Mouse (Mus musculus) stomach, embryonic 16.5 days (tissue): Measurements from ENCODE around the gene Ebf3. TPM values are rescaled to one million over a fixed set of nuclear protein-coding genes. Genes with fewer than 3 reads are reported as not detected.

Experiments
- ATAC-seq: fragments of 200-750 bp; cut with Nextera tagmentation; 2 replicates; pipeline ENCODE4 v1.8.0; 2017; ENCODE audit warnings: moderate number of reproducible peaks, moderate TSS enrichment; ENCODE audit not compliant: insufficient read depth, low FRiP score
- H3K27ac ChIP-seq: fragments of 300-500 bp; sonication (generic); 2 replicates; pipeline ENCODE4 v1.5.1; 2014; ENCODE audit warnings: low read length
- H3K27me3 ChIP-seq: fragments of 300-500 bp; sonication (generic); 2 replicates; pipeline ENCODE4 v1.6.1; 2014; ENCODE audit warnings: low read length, control low read depth, mixed read lengths; ENCODE audit not compliant: control insufficient read depth, insufficient read depth
- H3K36me3 ChIP-seq: fragments of 300-500 bp; sonication (generic); 2 replicates; pipeline ENCODE4 v1.6.1; 2014; ENCODE audit warnings: low read length; ENCODE audit not compliant: control insufficient read depth, insufficient read depth
- H3K4me1 ChIP-seq: fragments of 300-500 bp; sonication (generic); 2 replicates; pipeline ENCODE4 v1.6.1; 2014; ENCODE audit warnings: low read length, control low read depth, mixed read lengths; ENCODE audit not compliant: control insufficient read depth, insufficient read depth
- H3K4me2 ChIP-seq: fragments of 300-500 bp; sonication (generic); 2 replicates; pipeline ENCODE4 v1.6.1; 2014; ENCODE audit warnings: low read depth, low read length, mixed read lengths
- H3K4me3 ChIP-seq: fragments of 300-500 bp; sonication (generic); replicated peaks from 2 replicates; pipeline ENCODE4 v1.5.1; 2014; ENCODE audit warnings: mild to moderate bottlenecking, low read length
- H3K9ac ChIP-seq: fragments of 300-500 bp; sonication (generic); 2 replicates; pipeline ENCODE4 v1.6.1; 2014; ENCODE audit warnings: low read length
- H3K9me3 ChIP-seq: fragments of 300-500 bp; sonication (generic); replicated peaks from 2 replicates; pipeline ENCODE4 v1.6.1; 2016; ENCODE audit warnings: low read length, control low read depth; ENCODE audit not compliant: control insufficient read depth
- WGBS: fragments of 180-500 bp; shearing (Covaris S2); extraction: QIAGEN DNeasy Blood & Tissue Kit; methylation state at CpG from one replicate; pipeline ENCODE4 v1.1.7; 2014; 5-methylcytosine and 5-hydroxymethylcytosine counted together
- polyA plus RNA-seq: library from polyadenylated mRNA; unstranded; fragments of >200 nt; fragmentation: Nextera tagmentation; extraction: Ambion mirVana; gene quantifications from 2 replicates; pipeline ENCODE4 v1.2.1, GENCODE M21; 2015

Gene Ebf3
- polyA plus RNA-seq, 1 experiment from 2014 or later = 0.84 TPM

DNA sequence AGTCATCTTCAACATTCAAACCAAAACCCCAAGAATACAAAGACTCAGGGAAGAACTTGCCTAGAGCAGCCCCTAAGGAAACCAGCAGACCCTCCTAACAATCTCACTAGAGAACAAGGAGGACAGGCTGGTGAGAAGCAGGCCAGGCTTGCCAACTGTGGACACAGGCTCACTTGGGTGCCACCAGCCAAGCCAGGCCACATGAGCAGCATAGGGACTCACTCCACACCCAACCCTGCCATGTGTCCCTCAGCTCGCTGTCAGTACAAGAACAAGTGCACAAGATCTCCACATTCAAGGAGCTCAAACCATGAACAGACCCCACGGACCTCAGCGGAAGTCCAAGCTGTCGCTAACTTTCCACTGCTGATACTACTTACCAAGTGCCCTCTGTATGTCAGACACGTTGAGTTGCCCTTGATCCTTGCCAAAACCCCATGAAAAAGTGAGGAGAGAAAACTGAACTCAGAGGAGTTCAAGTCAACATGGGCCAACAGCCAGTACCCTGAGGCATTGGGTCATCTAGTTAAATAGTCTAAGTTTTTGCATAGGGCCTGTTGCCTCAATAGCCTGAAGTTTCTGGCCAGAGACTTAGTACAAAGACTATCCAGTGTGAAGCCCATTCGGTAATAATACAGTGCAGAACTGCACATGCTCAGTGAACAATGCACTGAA is 91.3 kb downstream of the Ebf3 start:
- Histone ChIP-seq H3K4me2 (no peak overlapping the region), H3K4me1 (peaks cover 6% of the 10 kb centered on the region; the same call in 1 of the 2 replicates), H3K9me3 (no peaks in the 10 kb centered on the region), H3K9ac (no peak overlapping the region), H3K27ac (no peak overlapping the region), H3K4me3 (no peak overlapping the region), H3K36me3 (no peaks in the 10 kb centered on the region), H3K27me3 (no peaks in the 10 kb centered on the region)
- WGBS = 90% methylated on average over 6 of the region's 6 CpGs
- ATAC-seq = no peak

GRCm38 (mm10) chr7:137221599-137221998 is 92.6 kb downstream of the Ebf3 start:
- H3K4me1 ChIP-seq = peaks cover 6% of the 10 kb centered on the region; the same call in 1 of the 2 replicates

DNA sequence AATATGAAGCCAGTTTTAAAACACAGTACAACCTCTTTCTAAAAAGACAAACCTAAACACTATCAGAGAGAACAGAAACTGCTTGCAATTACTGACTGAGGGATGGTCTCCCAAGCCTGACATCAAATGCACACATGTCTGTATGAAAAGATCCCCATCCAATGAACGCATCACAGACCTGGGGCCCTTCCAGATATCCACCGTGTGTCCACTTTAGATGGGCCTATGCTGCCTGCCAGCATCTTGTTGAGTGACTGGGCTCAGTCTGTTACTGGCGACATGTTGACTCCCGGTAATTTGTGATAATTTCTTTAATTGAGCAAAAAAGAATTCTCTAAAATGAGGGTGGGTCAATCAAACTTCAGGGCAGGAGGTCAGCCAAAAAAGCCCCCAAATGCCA is 93.8 kb downstream of the Ebf3 start:
- Histone ChIP-seq H3K9ac (no peak overlapping the region), H3K4me2 (no peak overlapping the region), H3K27me3 (no peaks in the 10 kb centered on the region), H3K4me1 (peaks cover 6% of the 10 kb centered on the region; the same call in 1 of the 2 replicates), H3K4me3 (no peak overlapping the region), H3K36me3 (no peaks in the 10 kb centered on the region), H3K27ac (no peak overlapping the region), H3K9me3 (no peaks in the 10 kb centered on the region)
- WGBS = 85% methylated on average over 4 of the region's 4 CpGs
- no peak for ATAC-seq

More at GRCm38 (mm10) chr7:137221599-137221998, 92.6 kb downstream of the Ebf3 start:
- WGBS = 19% methylated on average over 6 of the region's 6 CpGs
- peak; percentile 56; the same call in 1 of the 2 replicates for ATAC-seq
- Histone ChIP-seq H3K4me2 (no peak overlapping the region), H3K4me3 (no peak overlapping the region), H3K36me3 (no peaks in the 10 kb centered on the region), H3K9ac (no peak overlapping the region), H3K9me3 (no peaks in the 10 kb centered on the region), H3K27me3 (no peaks in the 10 kb centered on the region), H3K27ac (no peak overlapping the region)

DNA sequence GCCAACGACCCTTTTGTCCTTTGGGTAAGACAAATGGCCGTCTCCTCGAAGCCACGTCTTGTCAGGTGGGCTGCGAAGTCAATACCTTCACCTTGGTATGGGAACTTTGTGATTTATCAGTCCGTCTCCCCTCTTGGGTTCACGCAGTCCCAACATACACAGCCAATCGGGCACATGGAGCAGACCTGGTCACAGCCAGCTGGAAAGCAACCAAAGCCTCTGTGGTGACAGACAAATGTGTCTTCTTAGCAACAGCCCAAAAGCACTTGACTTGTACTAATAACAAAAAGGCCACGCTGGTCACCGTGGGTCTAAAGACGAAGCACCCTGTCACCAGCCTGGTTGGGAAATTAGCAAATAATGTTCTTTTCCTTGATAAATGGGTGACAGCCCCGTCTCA is 95.5 kb downstream of the Ebf3 start:
- Histone ChIP-seq H3K27me3 (no peaks in the 10 kb centered on the region), H3K9me3 (no peaks in the 10 kb centered on the region), H3K36me3 (no peaks in the 10 kb centered on the region), H3K4me3 (no peak overlapping the region), H3K4me1 (peaks cover 6% of the 10 kb centered on the region; the same call in 1 of the 2 replicates), H3K9ac (no peak overlapping the region), H3K4me2 (no peak overlapping the region), H3K27ac (no peak overlapping the region)
- WGBS = 69% methylated on average over 12 of the region's 12 CpGs
- ATAC-seq = no peak

DNA sequence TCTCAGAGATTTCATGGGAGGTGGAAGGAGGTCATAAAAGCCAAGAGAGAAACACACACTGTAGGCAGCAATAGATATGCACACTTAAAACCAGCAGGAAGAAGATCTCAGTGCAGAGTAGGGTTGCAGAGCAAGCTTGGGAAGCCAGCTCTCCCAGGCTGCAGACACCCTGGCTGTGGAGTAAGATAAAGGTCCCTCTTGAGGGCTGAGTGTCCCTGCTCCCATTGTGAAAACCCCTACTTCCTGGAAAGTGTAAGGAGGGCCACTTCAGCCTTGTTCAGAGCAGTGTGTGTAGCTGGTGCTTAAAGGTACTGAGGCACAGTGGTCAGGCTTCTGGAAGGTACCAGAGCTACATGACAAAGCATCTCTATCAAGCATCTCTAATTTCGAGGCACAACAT is 100.8 kb downstream of the Ebf3 start:
- Histone ChIP-seq H3K9ac (no peak overlapping the region), H3K27me3 (0 out of 2 replicates have a peak, but pooled peaks cover 4% of the 10 kb centered on the region), H3K27ac (no peak overlapping the region), H3K4me1 (no peaks in the 10 kb centered on the region; the same call in 1 of the 2 replicates), H3K4me2 (no peak overlapping the region), H3K36me3 (no peaks in the 10 kb centered on the region), H3K9me3 (no peaks in the 10 kb centered on the region), H3K4me3 (no peak overlapping the region)
- 69% methylated on average over 1 of the region's 1 CpGs for WGBS
- no peak for ATAC-seq

DNA sequence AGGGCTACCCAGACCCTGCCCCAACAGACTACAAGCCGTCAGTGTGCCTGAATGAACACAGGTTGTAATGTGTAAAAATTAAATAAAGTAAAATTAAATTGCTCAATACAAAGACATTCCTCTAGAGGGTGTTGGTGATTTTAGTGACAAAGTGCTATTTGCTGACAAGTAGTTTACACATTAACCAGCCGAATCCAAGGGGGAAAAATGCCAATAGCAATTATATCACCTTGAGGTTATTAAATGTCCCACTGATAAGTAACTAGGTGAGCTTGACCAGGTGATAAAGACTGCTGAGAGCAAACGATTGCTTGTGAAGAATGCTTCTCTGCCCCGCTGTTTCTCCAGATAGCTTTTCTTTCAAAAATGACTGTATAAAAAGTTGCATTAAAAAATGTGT is 102.9 kb downstream of the Ebf3 start:
- Histone ChIP-seq H3K4me3 (no peak overlapping the region), H3K4me2 (no peak overlapping the region), H3K36me3 (no peaks in the 10 kb centered on the region), H3K9ac (no peak overlapping the region), H3K9me3 (no peaks in the 10 kb centered on the region), H3K27me3 (0 out of 2 replicates have a peak, but pooled peaks cover 4% of the 10 kb centered on the region), H3K27ac (no peak overlapping the region), H3K4me1 (no peaks in the 10 kb centered on the region; the same call in 1 of the 2 replicates)
- 36% methylated on average over 4 of the region's 4 CpGs for WGBS
- ATAC-seq = peak; percentile 33; the same call in 1 of the 2 replicates

DNA sequence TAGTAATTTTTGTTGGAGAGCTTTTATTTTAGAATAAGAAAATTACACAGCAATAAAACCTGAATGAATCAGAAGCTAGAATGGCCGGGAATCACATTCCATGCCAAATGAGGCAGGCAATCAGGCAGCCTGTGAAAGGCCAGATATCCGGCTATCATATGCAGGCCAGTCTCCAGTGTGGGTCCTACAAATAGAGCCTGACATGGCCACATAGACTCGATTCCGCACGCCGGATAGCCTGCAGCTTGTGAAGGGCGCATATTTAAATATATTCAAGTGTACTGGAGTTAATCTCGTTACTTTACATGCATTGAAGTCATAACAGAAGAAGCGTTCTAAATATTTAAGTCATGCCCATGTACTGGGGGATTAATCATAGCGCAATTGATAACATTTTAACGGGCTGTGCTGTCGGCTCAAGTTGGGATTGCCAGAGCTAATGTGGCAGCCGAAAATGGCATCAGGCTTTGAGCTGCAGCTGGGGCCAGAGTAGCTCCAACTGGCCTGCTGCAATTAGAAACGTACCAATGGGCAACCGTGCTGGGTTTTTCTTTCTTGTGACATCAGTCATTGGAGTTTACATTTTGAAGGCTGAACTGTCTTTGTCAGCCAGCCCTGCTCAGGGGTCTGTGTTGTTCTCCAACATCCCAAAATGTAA is 104.4 kb downstream of the Ebf3 start:
- no peak for ATAC-seq
- Histone ChIP-seq H3K36me3 (no peaks in the 10 kb centered on the region), H3K4me1 (peaks cover 4% of the 10 kb centered on the region; the same call in 1 of the 2 replicates), H3K4me2 (no peak overlapping the region), H3K9me3 (no peaks in the 10 kb centered on the region), H3K27ac (no peak overlapping the region), H3K9ac (no peak overlapping the region), H3K27me3 (0 out of 2 replicates have a peak, but pooled peaks cover 4% of the 10 kb centered on the region), H3K4me3 (no peak overlapping the region)
- WGBS = 74% methylated on average over 15 of the region's 15 CpGs

GRCm38 (mm10) chr7:137208556-137208955 is 105.7 kb downstream of the Ebf3 start:
- H3K4me1 ChIP-seq = peaks cover 7% of the 10 kb centered on the region; the same call in 1 of the 2 replicates
- no peaks in the 10 kb centered on the region for H3K36me3 ChIP-seq
- no peak overlapping the region for H3K4me3 ChIP-seq
- H3K4me2 ChIP-seq = no peak overlapping the region
- no peak overlapping the region for H3K9ac ChIP-seq
- no peak for ATAC-seq
- WGBS = 61% methylated on average over 5 of the region's 5 CpGs
- 0 out of 2 replicates have a peak, but pooled peaks cover 4% of the 10 kb centered on the region for H3K27me3 ChIP-seq
- H3K9me3 ChIP-seq = no peaks in the 10 kb centered on the region
- H3K27ac ChIP-seq = no peak overlapping the region

DNA sequence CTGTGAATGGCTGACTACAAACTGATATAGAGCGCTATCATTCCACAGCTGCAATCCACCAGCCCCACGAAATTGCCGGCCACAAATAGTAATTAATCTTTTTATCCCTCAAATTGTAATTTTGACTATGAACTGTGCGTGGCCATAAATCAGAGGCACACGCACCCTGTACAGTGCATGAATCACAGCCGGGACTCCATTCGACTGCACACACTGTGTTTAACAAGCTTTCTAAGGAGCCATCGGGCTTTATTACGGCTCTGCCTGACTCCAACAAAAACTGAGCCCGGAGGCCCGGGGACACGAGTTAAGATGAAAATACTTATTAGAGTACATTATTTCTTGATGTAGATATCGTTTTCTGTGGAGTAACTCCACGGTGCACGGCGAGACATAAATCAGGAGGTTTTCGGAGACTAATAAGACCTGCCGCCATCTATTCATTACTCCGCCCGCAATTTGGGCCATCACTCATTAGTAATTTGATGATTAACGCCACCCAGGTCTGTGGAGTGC is 107.4 kb downstream of the Ebf3 start:
- Histone ChIP-seq H3K4me2 (no peak overlapping the region), H3K4me1 (peaks cover 7% of the 10 kb centered on the region; the same call in 1 of the 2 replicates)
- WGBS = 64% methylated on average over 21 of the region's 21 CpGs

More for the DNA sequence above, 107.4 kb downstream of the Ebf3 start:
- no peak overlapping the region for H3K9ac ChIP-seq
- ATAC-seq = no peak
- 0 out of 2 replicates have a peak, but pooled peaks cover 4% of the 10 kb centered on the region for H3K27me3 ChIP-seq
- no peak overlapping the region for H3K4me3 ChIP-seq
- H3K36me3 ChIP-seq = no peaks in the 10 kb centered on the region
- no peaks in the 10 kb centered on the region for H3K9me3 ChIP-seq
- H3K27ac ChIP-seq = no peak overlapping the region
